Mouse (Mus musculus): Measurements from ENCODE around the gene Vmn2r6.
A peak's percentile ranks its signal among the peaks of the same experiment; 100 is the strongest.
"Not testable (repeated sequence)": the region's sequence is repeated elsewhere in the genome, so short reads cannot be mapped to it uniquely, and the experiment has no call there.

Vmn2r6 gene

DNA sequence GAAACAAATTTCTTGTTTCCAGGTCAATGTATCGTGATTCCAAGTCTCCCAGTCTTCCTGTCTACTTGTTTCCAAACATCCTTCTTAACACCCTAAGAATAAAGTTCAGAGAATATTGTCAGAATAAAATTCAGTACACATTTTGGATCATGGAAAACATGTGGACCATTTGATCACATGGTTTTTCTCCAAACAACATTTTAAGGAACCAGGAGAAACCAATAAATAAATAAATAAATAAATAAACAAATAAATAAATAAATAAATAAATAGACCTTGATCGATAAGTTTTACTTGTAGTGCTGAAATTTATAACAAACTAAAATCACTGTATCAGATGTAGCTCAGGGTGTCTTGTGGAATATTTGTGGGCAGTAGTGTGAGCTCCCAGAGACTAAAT lies at the start of gene Vmn2r6:
Vmn2r6 (minus strand) TSS at position 101 of the 400 bp plus-strand sequence.
- not testable (repeated sequence) for DNase-seq

DNA sequence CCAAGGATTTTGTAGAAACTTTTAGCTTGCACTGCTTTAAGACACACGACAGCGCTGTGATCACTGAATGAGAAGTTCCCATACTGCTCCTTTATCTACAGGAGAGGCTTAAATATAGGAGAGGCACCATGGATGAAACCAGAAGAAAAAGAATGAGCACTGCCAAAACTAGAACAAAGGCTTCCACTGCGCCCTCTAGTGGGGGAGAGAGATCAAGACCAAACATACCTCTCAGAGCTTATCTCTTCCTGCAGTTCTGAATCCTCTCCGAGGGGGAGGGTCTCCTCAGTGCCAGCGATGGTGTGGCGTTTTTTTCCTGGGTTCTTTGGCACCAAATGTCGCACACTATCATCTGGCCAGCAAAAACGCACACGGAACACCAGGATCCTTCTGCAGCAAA lies 22.0 kb upstream of the Vmn2r6 start:
- DNase-seq, result peak; percentile 18

- not testable (repeated sequence) for DNase-seq
Observed at GRCm38 (mm10) chr3:64568793-64569192, 3.2 kb upstream of the Vmn2r6 start.

GRCm38 (mm10) chr3:64523585-64523984 lies 42.0 kb downstream of the Vmn2r6 start:
- DNase-seq, result not testable (repeated sequence)

- DNase-seq, result not testable (repeated sequence)
Observed at GRCm38 (mm10) chr3:64509742-64510141, 55.9 kb downstream of the Vmn2r6 start, which contains the start of gene Vmn2r5. TSS of gene Vmn2r5 (minus strand) at chr3:64509842.

All from kidney, adult 18-20 months (tissue).